Mouse (Mus musculus) kidney, postnatal 4 days (tissue): ENCODE measurements around the gene Nup93.

Source experiments
- DNase-seq, 2 experiments: peaks; one replicate each; pipeline ENCODE4 v3.0.0; 2021; ENCODE audit warnings: mixed read lengths in 2 of 2

Gene Nup93

GRCm38 (mm10) chr8:94323041-94323440 lies 108.7 kb downstream of the Nup93 start:
- DNase-seq, result no peak

- peak; percentile 29 to 40 for DNase-seq
These were observed 109.7 kb downstream of the Nup93 start for GRCm38 (mm10) chr8:94324071-94324470.

GRCm38 (mm10) chr8:94326016-94326415 lies 111.7 kb downstream of the Nup93 start:
- DNase-seq, result peak in 1 of 2 experiments; percentile 33

- DNase-seq, result no peak
These were observed 114.8 kb downstream of the Nup93 start, which contains the start of gene Slc12a3 for GRCm38 (mm10) chr8:94328932-94329728. Slc12a3 (plus strand) TSS chr8:94329201.

- DNase-seq, result peak; percentile 43 to 58
These were observed 116.4 kb downstream of the Nup93 start for GRCm38 (mm10) chr8:94330733-94331132.

GRCm38 (mm10) chr8:94333345-94333744 lies 119.0 kb downstream of the Nup93 start:
- peak; percentile 24 to 39 for DNase-seq

GRCm38 (mm10) chr8:94337559-94337958 lies 123.2 kb downstream of the Nup93 start:
- no peak for DNase-seq

GRCm38 (mm10) chr8:94340796-94341195 lies 126.4 kb downstream of the Nup93 start:
- no peak for DNase-seq

- DNase-seq, result no peak
These were observed 128.3 kb downstream of the Nup93 start for GRCm38 (mm10) chr8:94342691-94343090.

- DNase-seq, result peak; percentile 84 to 87
These were observed 128.9 kb downstream of the Nup93 start for GRCm38 (mm10) chr8:94343290-94343689.

GRCm38 (mm10) chr8:94343778-94344320 lies 129.5 kb downstream of the Nup93 start:
- no peak for DNase-seq

GRCm38 (mm10) chr8:94345657-94346056 lies 131.3 kb downstream of the Nup93 start:
- no peak for DNase-seq

- DNase-seq, result no peak
These were observed 131.9 kb downstream of the Nup93 start for GRCm38 (mm10) chr8:94346264-94346663.

- DNase-seq, result no peak
These were observed 134.1 kb downstream of the Nup93 start for GRCm38 (mm10) chr8:94348425-94348824.

GRCm38 (mm10) chr8:94354069-94354531 lies 139.7 kb downstream of the Nup93 start:
- DNase-seq, result peak in 1 of 2 experiments; percentile 43

GRCm38 (mm10) chr8:94354571-94354970 lies 140.2 kb downstream of the Nup93 start:
- DNase-seq, result no peak

GRCm38 (mm10) chr8:94357220-94357619 lies 142.9 kb downstream of the Nup93 start:
- DNase-seq, result no peak

- DNase-seq, result peak; percentile 68 to 74
These were observed 144.2 kb downstream of the Nup93 start for GRCm38 (mm10) chr8:94358541-94358940.

- no peak for DNase-seq
These were observed 147.5 kb downstream of the Nup93 start for GRCm38 (mm10) chr8:94361774-94362431.

GRCm38 (mm10) chr8:94362607-94363239 lies 148.4 kb downstream of the Nup93 start:
- peak in 1 of 2 experiments; percentile 28 for DNase-seq

- peak; percentile 62 to 78 for DNase-seq
These were observed 148.9 kb downstream of the Nup93 start for GRCm38 (mm10) chr8:94363288-94363688.

GRCm38 (mm10) chr8:94363906-94364305 lies 149.5 kb downstream of the Nup93 start:
- peak; percentile 41 to 64 for DNase-seq

- no peak for DNase-seq
These were observed 150.4 kb downstream of the Nup93 start for GRCm38 (mm10) chr8:94364686-94365312.
